Mouse (Mus musculus): ENCODE results near the gene Il1r1. TPM values are rescaled to one million over a fixed set of nuclear protein-coding genes. Genes with fewer than 3 reads are reported as not detected.

Gene Il1r1
- total and polyA plus RNA-seq, 2 experiments from 2014 or later = 0.49 to 0.71 TPM

DNA sequence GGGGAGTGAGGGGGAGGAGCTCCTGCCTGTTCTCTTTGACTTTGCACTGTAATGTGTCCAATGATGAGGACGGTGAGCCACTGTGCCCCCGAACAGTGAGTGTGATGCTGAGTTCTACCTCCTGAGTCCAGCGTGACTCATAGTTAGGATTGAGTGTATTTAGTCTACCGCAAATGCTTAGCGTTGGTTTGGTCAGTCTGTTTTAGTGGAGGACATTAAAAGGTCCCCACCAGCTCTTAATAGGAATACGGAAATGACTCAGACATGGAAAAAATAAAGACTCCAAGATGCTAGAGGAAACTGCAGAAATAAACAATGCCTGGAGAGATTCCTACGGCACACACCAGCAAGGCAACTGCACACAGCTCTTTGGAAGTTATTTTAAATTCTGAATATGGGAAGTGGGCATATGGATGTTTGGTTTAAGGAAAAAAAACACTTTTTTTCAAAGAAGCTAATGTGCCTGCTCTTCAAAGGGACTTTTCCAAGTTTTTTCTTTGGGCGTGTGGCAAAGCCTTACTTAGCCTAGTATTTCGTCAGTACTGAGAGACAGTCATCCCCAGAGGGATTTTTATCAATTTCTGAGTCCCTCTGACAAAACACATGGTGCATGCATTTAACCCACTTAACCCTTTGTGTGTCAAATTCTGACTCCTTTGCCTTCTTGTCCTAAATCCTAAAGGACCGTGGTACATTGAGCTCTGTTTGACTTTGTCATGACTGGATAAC, 50.6 kb downstream of the Il1r1 start:
- H3K4me3 ChIP-seq (ENCODE audit: low read depth, low read length) = no peak overlapping the region
- no peaks in the 10 kb centered on the region for H3K36me3 ChIP-seq (ENCODE audit: insufficient read depth, low read length)
- DNase-seq (ENCODE audit: low spot score) (no peak), ATAC-seq (ENCODE audit: low FRiP score) (no peak)
- WGBS = 79% methylated on average over 10 of the region's 10 CpGs
- no peaks in the 10 kb centered on the region for H3K4me1 ChIP-seq (ENCODE audit: insufficient read depth, low read length)
- no peaks in the 10 kb centered on the region for H3K27me3 ChIP-seq (ENCODE audit: insufficient read depth, low read length)
- H3K4me2 ChIP-seq (ENCODE audit: low read depth, low read length, poor library complexity, severe bottlenecking) = no peak overlapping the region
- H3K27ac ChIP-seq (ENCODE audit: low read depth, low read length) = no peak overlapping the region
- no peaks in the 10 kb centered on the region for H3K9me3 ChIP-seq (ENCODE audit: low read length)
- TF ChIP-seq CTCF (IDR thresholded peaks at IDR 0.05) = no peak
- H3K9ac ChIP-seq (replicated peaks; ENCODE audit: low read length, poor library complexity, severe bottlenecking) = no peak overlapping the region

DNA sequence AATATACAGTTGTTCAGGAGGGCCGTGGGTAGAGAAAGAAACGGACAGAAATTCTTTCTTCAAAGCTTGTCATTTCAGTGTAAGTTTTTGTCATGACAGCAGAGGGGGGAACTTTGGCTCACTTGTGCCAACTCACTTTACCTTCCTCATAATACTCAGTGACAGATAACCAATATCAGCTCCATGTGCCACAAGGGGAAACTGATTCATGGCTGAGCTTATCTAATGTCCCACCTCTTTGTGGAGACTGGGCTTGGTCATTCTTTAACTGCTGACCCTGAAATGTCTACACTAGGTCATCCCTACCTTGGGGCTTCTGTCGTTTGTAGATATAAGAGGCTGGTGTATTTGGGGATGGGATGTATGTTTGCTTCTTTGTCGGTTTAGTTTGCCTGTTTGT, 53.1 kb downstream of the Il1r1 start:
- H3K4me1 ChIP-seq (ENCODE audit: insufficient read depth, low read length) = no peaks in the 10 kb centered on the region
- no peak for DNase-seq (ENCODE audit: low spot score)
- H3K36me3 ChIP-seq (ENCODE audit: insufficient read depth, low read length) = no peaks in the 10 kb centered on the region
- 91% methylated on average over 4 of the region's 4 CpGs for WGBS
- H3K4me2 ChIP-seq (ENCODE audit: low read depth, low read length, poor library complexity, severe bottlenecking) = no peak overlapping the region
- H3K9me3 ChIP-seq (ENCODE audit: low read length) = no peaks in the 10 kb centered on the region
- H3K4me3 ChIP-seq (ENCODE audit: low read depth, low read length) = no peak overlapping the region
- TF ChIP-seq CTCF (IDR thresholded peaks at IDR 0.05) = no peak
- H3K27me3 ChIP-seq (ENCODE audit: insufficient read depth, low read length) = no peaks in the 10 kb centered on the region
- H3K27ac ChIP-seq (ENCODE audit: low read depth, low read length) = no peak overlapping the region
- no peak for ATAC-seq (ENCODE audit: low FRiP score)
- no peak overlapping the region for H3K9ac ChIP-seq (replicated peaks; ENCODE audit: low read length, poor library complexity, severe bottlenecking)

DNA sequence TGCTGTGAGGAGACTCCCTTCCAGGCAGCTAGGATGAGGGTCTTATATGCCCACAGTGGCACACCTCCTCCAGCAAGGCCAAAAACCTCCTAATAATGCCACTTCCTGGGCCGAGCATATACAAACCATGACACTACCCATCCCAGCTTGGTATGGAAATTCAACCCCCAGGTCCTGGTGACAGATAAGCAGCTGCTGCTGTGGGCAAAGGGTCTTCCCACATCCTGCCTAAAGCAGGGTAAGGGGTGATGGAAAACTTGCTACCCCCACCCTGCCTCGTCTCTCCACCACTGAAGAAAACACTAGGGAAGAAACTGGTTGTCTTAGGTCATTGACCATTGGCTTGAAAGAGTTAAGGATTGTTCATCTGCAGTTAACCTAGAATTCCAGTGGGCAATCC, 53.8 kb downstream of the Il1r1 start:
- ATAC-seq (ENCODE audit: low FRiP score) = no peak
- no peak for TF ChIP-seq CTCF (IDR thresholded peaks at IDR 0.05)

DNA sequence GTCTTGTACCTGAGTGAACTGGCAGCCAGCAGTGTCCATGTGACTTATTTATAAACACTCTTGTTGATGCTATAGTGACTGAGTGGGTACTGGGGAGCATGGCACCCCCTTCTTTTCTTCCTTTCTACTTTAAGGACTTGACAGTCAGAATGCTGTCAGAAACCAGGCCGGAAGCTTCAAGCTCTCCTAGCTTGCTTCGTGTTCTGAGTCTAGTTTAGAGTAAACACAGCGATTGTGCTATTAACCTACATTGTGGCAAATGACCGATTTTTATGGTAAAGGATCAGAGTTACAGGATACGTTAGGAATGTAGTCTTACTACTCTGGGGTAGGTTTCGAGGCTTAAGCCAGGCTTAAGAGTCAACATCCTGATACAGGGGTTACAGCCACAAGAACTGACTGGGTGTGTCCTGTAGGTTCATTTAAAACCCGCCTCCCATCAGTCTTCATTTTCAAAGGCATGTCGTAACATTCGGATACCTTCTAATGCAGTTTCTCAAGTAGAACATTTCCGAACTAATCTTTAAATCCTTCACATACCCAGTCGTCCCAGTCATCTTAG, 54.4 kb downstream of the Il1r1 start:
- Histone ChIP-seq H3K27me3 (ENCODE audit: insufficient read depth, low read length) (no peaks in the 10 kb centered on the region), H3K27ac (ENCODE audit: low read depth, low read length) (no peak overlapping the region), H3K36me3 (ENCODE audit: insufficient read depth, low read length) (no peaks in the 10 kb centered on the region), H3K4me2 (ENCODE audit: low read depth, low read length, poor library complexity, severe bottlenecking) (no peak overlapping the region), H3K9me3 (ENCODE audit: low read length) (no peaks in the 10 kb centered on the region), H3K4me3 (ENCODE audit: low read depth, low read length) (no peak overlapping the region), H3K9ac (replicated peaks; ENCODE audit: low read length, poor library complexity, severe bottlenecking) (no peak overlapping the region), H3K4me1 (ENCODE audit: insufficient read depth, low read length) (no peaks in the 10 kb centered on the region)
- ATAC-seq (ENCODE audit: low FRiP score) = no peak
- TF ChIP-seq CTCF (IDR thresholded peaks at IDR 0.05) = no peak
- 91% methylated on average over 11 of the region's 11 CpGs for WGBS
- DNase-seq (ENCODE audit: low spot score) = no peak

More for the DNA sequence above, 53.8 kb downstream of the Il1r1 start:
- DNase-seq (ENCODE audit: low spot score) = no peak
- no peaks in the 10 kb centered on the region for H3K4me1 ChIP-seq (ENCODE audit: insufficient read depth, low read length)
- no peaks in the 10 kb centered on the region for H3K9me3 ChIP-seq (ENCODE audit: low read length)
- H3K27ac ChIP-seq (ENCODE audit: low read depth, low read length) = no peak overlapping the region
- WGBS = 90% methylated on average over 2 of the region's 2 CpGs
- H3K27me3 ChIP-seq (ENCODE audit: insufficient read depth, low read length) = no peaks in the 10 kb centered on the region
- H3K36me3 ChIP-seq (ENCODE audit: insufficient read depth, low read length) = no peaks in the 10 kb centered on the region
- no peak overlapping the region for H3K4me3 ChIP-seq (ENCODE audit: low read depth, low read length)
- H3K9ac ChIP-seq (replicated peaks; ENCODE audit: low read length, poor library complexity, severe bottlenecking) = no peak overlapping the region
- H3K4me2 ChIP-seq (ENCODE audit: low read depth, low read length, poor library complexity, severe bottlenecking) = no peak overlapping the region

DNA sequence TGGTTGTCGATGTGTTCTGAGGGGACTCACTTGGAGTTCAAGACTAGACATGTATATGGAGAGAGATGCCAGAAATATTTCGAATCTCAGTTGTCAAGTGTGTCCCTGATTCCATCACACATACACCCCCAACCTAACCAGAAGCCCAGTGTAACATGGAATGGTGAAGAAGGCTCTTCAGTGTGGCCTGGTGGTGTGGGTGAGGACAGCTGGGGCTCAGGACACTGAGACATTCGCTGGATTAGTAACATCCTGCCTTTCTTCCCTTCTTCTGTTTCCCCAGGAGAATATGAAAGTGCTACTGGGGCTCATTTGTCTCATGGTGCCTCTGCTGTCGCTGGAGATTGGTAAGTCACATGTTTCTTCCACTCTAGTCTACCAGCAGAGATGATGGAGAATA, 57.1 kb downstream of the Il1r1 start:
- DNase-seq (ENCODE audit: low spot score) = no peak
- no peaks in the 10 kb centered on the region for H3K27me3 ChIP-seq (ENCODE audit: insufficient read depth, low read length)
- ATAC-seq (ENCODE audit: low FRiP score) = no peak
- H3K9me3 ChIP-seq (ENCODE audit: low read length) = no peaks in the 10 kb centered on the region
- no peak overlapping the region for H3K4me3 ChIP-seq (ENCODE audit: low read depth, low read length)
- no peaks in the 10 kb centered on the region for H3K4me1 ChIP-seq (ENCODE audit: insufficient read depth, low read length)
- no peak for TF ChIP-seq CTCF (IDR thresholded peaks at IDR 0.05)
- H3K4me2 ChIP-seq (ENCODE audit: low read depth, low read length, poor library complexity, severe bottlenecking) = no peak overlapping the region
- 77% methylated on average over 4 of the region's 4 CpGs for WGBS
- no peak overlapping the region for H3K9ac ChIP-seq (replicated peaks; ENCODE audit: low read length, poor library complexity, severe bottlenecking)
- H3K27ac ChIP-seq (ENCODE audit: low read depth, low read length) = no peak overlapping the region
- H3K36me3 ChIP-seq (ENCODE audit: insufficient read depth, low read length) = no peaks in the 10 kb centered on the region

DNA sequence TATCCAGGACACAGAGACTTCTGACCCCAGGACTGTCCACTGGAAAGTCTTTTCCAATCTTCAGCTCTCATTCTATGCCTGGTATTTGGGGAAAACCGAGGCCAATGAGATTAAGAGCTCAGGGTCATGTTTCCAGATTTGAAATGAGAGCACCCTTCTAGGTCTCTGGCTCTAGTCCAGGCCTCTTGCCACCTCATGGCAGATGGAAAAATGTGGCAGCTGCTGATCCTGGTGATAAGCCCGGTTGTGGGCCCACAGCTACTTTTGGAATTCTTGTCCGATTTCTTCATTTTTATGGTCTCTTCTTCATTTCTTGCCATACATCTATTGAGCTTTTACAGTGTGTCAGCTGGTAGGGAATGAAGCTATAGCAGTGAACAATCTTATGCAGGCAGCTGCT, 57.5 kb downstream of the Il1r1 start:
- Histone ChIP-seq H3K9ac (replicated peaks; ENCODE audit: low read length, poor library complexity, severe bottlenecking) (no peak overlapping the region), H3K4me2 (ENCODE audit: low read depth, low read length, poor library complexity, severe bottlenecking) (no peak overlapping the region), H3K27ac (ENCODE audit: low read depth, low read length) (no peak overlapping the region), H3K4me1 (ENCODE audit: insufficient read depth, low read length) (no peaks in the 10 kb centered on the region), H3K4me3 (ENCODE audit: low read depth, low read length) (no peak overlapping the region), H3K9me3 (ENCODE audit: low read length) (no peaks in the 10 kb centered on the region), H3K36me3 (ENCODE audit: insufficient read depth, low read length) (no peaks in the 10 kb centered on the region), H3K27me3 (ENCODE audit: insufficient read depth, low read length) (no peaks in the 10 kb centered on the region)
- DNase-seq (ENCODE audit: low spot score) (peak; percentile 50), ATAC-seq (ENCODE audit: low FRiP score) (no peak)
- 79% methylated on average over 3 of the region's 3 CpGs for WGBS
- TF ChIP-seq CTCF (IDR thresholded peaks at IDR 0.05) = no peak

Data from midbrain, postnatal 0 days (tissue).